Mouse (Mus musculus) C2C12 (cell line): Measurements from ENCODE around the gene Rgp1. TPM values are rescaled to one million over a fixed set of nuclear protein-coding genes. Genes with fewer than 3 reads are reported as not detected.
"Not testable (repeated sequence)": the region's sequence is repeated elsewhere in the genome, so short reads cannot be mapped to it uniquely, and the experiment has no call there.

Experiments
- H3K27me3 ChIP-seq: one replicate; pipeline ENCODE4 v1.6.1; 2011; ENCODE audit not compliant: control insufficient read depth, insufficient read depth, insufficient read length
- H3K36me3 ChIP-seq: one replicate; pipeline ENCODE4 v1.6.1; 2011; ENCODE audit not compliant: control insufficient read depth, insufficient read depth
- H3K4me3 ChIP-seq: one replicate; pipeline ENCODE4 v1.5.1; 2011; ENCODE audit warnings: mild to moderate bottlenecking, control low read depth; ENCODE audit not compliant: poor library complexity, insufficient read depth, severe bottlenecking
- H3K79me2 ChIP-seq: one replicate; pipeline ENCODE4 v1.6.1; 2011; ENCODE audit not compliant: control insufficient read depth, insufficient read depth
- H3K79me3 ChIP-seq: one replicate; pipeline ENCODE4 v1.6.1; 2011; ENCODE audit warnings: low read depth, control low read depth
- H3ac ChIP-seq: one replicate; pipeline ENCODE3; 2011; ENCODE audit warnings: low read depth; ENCODE audit not compliant: control insufficient read depth, insufficient read length
- CEBPB ChIP-seq: IDR thresholded peaks from one replicate; pipeline ENCODE4 v1.6.1; 2011; ENCODE audit warnings: low read depth, mild to moderate bottlenecking, control low read depth, moderate library complexity
- CTCF ChIP-seq: IDR thresholded peaks from one replicate; pipeline ENCODE4 v1.5.1; 2011; ENCODE audit not compliant: control insufficient read depth, insufficient read depth, insufficient read length
- FOSL1 ChIP-seq: IDR thresholded peaks from one replicate; pipeline ENCODE4 v1.8.0; 2011; ENCODE audit warnings: mild to moderate bottlenecking, low read length; ENCODE audit not compliant: poor library complexity, insufficient read depth, severe bottlenecking
- MAX ChIP-seq: IDR thresholded peaks from one replicate; pipeline ENCODE4 v1.6.1; 2011; ENCODE audit warnings: mild to moderate bottlenecking, control low read depth
- MYOD1 ChIP-seq: IDR thresholded peaks from one replicate; pipeline ENCODE4 v1.6.1; 2011; ENCODE audit warnings: low read depth; ENCODE audit not compliant: control insufficient read depth, insufficient read length
- MYOG ChIP-seq: IDR thresholded peaks from one replicate; pipeline ENCODE4 v1.6.1; 2011; ENCODE audit not compliant: control insufficient read depth, insufficient read length; ENCODE audit errors: extremely low read depth
- USF1 ChIP-seq: IDR thresholded peaks from one replicate; pipeline ENCODE4 v1.6.1; 2011; ENCODE audit warnings: low read depth, mild to moderate bottlenecking, control low read depth, moderate library complexity
- polyA plus RNA-seq: library from polyadenylated mRNA; unstranded; fragments of >200 nt; fragmentation: generic; extraction: Trizol; gene quantifications from one replicate; pipeline ENCODE4 v1.2.1, GENCODE M21; 2012; ENCODE audit warnings: missing spikeins

Rgp1 gene
- polyA plus RNA-seq, 1 experiment, result 22.6 TPM

- H3K36me3 ChIP-seq, result peaks cover 97% of the 10 kb centered on the region
- H3K27me3 ChIP-seq, result no peaks in the 10 kb centered on the region
- H3K79me3 ChIP-seq, result no peaks in the 10 kb centered on the region
- no peak overlapping the region for H3ac ChIP-seq
- no peak overlapping the region for H3K4me3 ChIP-seq
- TF ChIP-seq USF1, result no peak
- TF ChIP-seq MYOD1, result no peak
- no peak for TF ChIP-seq FOSL1
- no peak for TF ChIP-seq MYOG
- TF ChIP-seq MAX, result no peak
- TF ChIP-seq CEBPB, result no peak
- TF ChIP-seq CTCF, result no peak
- no peaks in the 10 kb centered on the region for H3K79me2 ChIP-seq
These were observed 36.5 kb upstream of the Rgp1 start for GRCm38 (mm10) chr4:43542044-43542443.

- no peaks in the 10 kb centered on the region for H3K27me3 ChIP-seq
- no peak overlapping the region for H3K4me3 ChIP-seq
- TF ChIP-seq USF1, result no peak
- peaks cover 99% of the 10 kb centered on the region for H3K36me3 ChIP-seq
- H3K79me2 ChIP-seq, result no peaks in the 10 kb centered on the region
- H3K79me3 ChIP-seq, result no peaks in the 10 kb centered on the region
- no peak overlapping the region for H3ac ChIP-seq
These were observed 32.0 kb upstream of the Rgp1 start for GRCm38 (mm10) chr4:43546375-43547047.

- H3K4me3 ChIP-seq, result no peak overlapping the region
- H3ac ChIP-seq, result no peak overlapping the region
- no peaks in the 10 kb centered on the region for H3K79me2 ChIP-seq
- H3K36me3 ChIP-seq, result peaks cover 99% of the 10 kb centered on the region
- no peaks in the 10 kb centered on the region for H3K27me3 ChIP-seq
- no peak for TF ChIP-seq USF1
- TF ChIP-seq MYOD1, result no peak
- no peak for TF ChIP-seq CTCF
- no peak for TF ChIP-seq MAX
- TF ChIP-seq FOSL1, result no peak
- no peak for TF ChIP-seq MYOG
- no peak for TF ChIP-seq CEBPB
- H3K79me3 ChIP-seq, result no peaks in the 10 kb centered on the region
These were observed 31.4 kb upstream of the Rgp1 start for GRCm38 (mm10) chr4:43547160-43547559.

- H3K79me2 ChIP-seq, result no peaks in the 10 kb centered on the region
- H3K79me3 ChIP-seq, result no peaks in the 10 kb centered on the region
- peaks cover 99% of the 10 kb centered on the region for H3K36me3 ChIP-seq
- H3K27me3 ChIP-seq, result no peaks in the 10 kb centered on the region
- no peak overlapping the region for H3ac ChIP-seq
- no peak overlapping the region for H3K4me3 ChIP-seq
- TF ChIP-seq FOSL1, result no peak
- no peak for TF ChIP-seq MAX
- no peak for TF ChIP-seq CTCF
- TF ChIP-seq MYOD1, result no peak
- no peak for TF ChIP-seq CEBPB
- no peak for TF ChIP-seq MYOG
- no peak for TF ChIP-seq USF1
These were observed 29.5 kb upstream of the Rgp1 start for GRCm38 (mm10) chr4:43549055-43549454.

GRCm38 (mm10) chr4:43551854-43552253 lies 26.7 kb upstream of the Rgp1 start:
- Histone ChIP-seq H3K79me2 (peaks cover 22% of the 10 kb centered on the region), H3K36me3 (peaks cover 99% of the 10 kb centered on the region), H3K79me3 (peaks cover 18% of the 10 kb centered on the region)
- not testable (repeated sequence) for H3ac ChIP-seq, H3K4me3 ChIP-seq, H3K27me3 ChIP-seq

- Histone ChIP-seq H3ac (no peak overlapping the region), H3K27me3 (no peaks in the 10 kb centered on the region), H3K4me3 (no peak overlapping the region), H3K79me2 (peaks cover 27% of the 10 kb centered on the region), H3K36me3 (peaks cover 99% of the 10 kb centered on the region), H3K79me3 (peaks cover 24% of the 10 kb centered on the region)
- TF ChIP-seq CTCF (no peak), FOSL1 (no peak), MAX (no peak), USF1 (no peak)
These were observed 26.1 kb upstream of the Rgp1 start for GRCm38 (mm10) chr4:43552437-43552836.

GRCm38 (mm10) chr4:43553891-43554290 lies 24.6 kb upstream of the Rgp1 start:
- peaks cover 84% of the 10 kb centered on the region for H3K36me3 ChIP-seq

More at GRCm38 (mm10) chr4:43553891-43554290, 24.6 kb upstream of the Rgp1 start:
- Histone ChIP-seq H3ac (no peak overlapping the region), H3K4me3 (no peak overlapping the region), H3K79me2 (peaks cover 42% of the 10 kb centered on the region), H3K27me3 (no peaks in the 10 kb centered on the region), H3K79me3 (peaks cover 33% of the 10 kb centered on the region)
- no peak for TF ChIP-seq FOSL1
- TF ChIP-seq CEBPB, result no peak
- no peak for TF ChIP-seq MYOG
